Mouse (Mus musculus) testis, adult 2 months (tissue): ENCODE results near the gene Myt1.

Experiments
- CTCF ChIP-seq: fragments of 200-500 bp; IDR thresholded peaks from 2 replicates; pipeline ENCODE4 v1.5.1; 2012; ENCODE audit warnings: low read depth, mild to moderate bottlenecking, inconsistent platforms, low read length, moderate library complexity; ENCODE audit not compliant: control insufficient read depth, insufficient read depth, insufficient replicate concordance
- POLR2A ChIP-seq: fragments of 200-500 bp; IDR thresholded peaks from 2 replicates; pipeline ENCODE4 v1.6.1; 2012; ENCODE audit warnings: low read depth, mild to moderate bottlenecking, inconsistent platforms, low read length, moderate library complexity; ENCODE audit not compliant: control insufficient read depth

GRCm38 (mm10) chr2:181838293-181838680 lies 75.2 kb downstream of the Myt1 start:
- TF ChIP-seq CTCF (no peak), POLR2A (no peak)
